Mouse (Mus musculus) ES-E14 (cell line): ENCODE measurements around the gene Slc31a1.

Experiments
- HCFC1 ChIP-seq: IDR thresholded peaks from 2 replicates; pipeline ENCODE4 v1.6.1; 2012; ENCODE audit warnings: low read length, inconsistent platforms, borderline replicate concordance; ENCODE audit not compliant: insufficient read depth
- MAFK ChIP-seq: IDR thresholded peaks from 2 replicates; pipeline ENCODE4 v1.6.1; 2014; ENCODE audit warnings: mild to moderate bottlenecking, low read depth, low read length, inconsistent platforms; ENCODE audit not compliant: insufficient read depth
- ZC3H11A ChIP-seq: IDR thresholded peaks from 2 replicates; pipeline ENCODE4 v1.6.1; 2012; ENCODE audit warnings: low read depth, mild to moderate bottlenecking, inconsistent platforms, low read length, borderline replicate concordance
- ZNF384 ChIP-seq: IDR thresholded peaks from 2 replicates; pipeline ENCODE4 v1.6.1; 2012; ENCODE audit warnings: low read depth, low read length, inconsistent platforms

DNA sequence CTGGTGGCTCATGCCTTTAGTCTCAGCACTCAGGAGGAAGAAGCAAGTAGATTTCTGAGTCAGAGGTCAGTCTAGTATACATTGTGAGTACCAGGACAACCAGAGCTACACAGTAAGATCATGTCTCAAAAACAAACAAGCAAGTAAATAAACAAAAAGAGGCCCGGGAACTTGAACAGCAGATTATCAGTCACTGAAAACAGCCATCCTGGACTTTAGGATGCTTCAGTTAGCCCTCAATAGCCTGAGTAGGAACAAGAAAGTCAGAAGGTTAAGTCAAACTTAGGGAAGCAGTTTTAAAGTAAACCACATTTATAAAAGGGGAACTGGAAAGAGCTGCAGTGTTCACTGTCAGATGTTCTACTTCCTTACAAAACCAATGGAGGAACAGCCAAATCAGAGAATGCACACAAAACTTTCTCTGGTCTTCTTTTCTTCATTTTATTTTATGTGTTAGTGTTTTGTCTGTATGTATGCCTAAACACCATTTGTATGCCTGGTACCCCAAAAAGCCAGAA is 2.8 kb upstream of the Slc31a1 start:
- TF ChIP-seq ZNF384 = no peak
- no peak for TF ChIP-seq ZC3H11A
- no peak for TF ChIP-seq HCFC1
- no peak for TF ChIP-seq MAFK
